Mouse (Mus musculus) liver (tissue): ENCODE measurements around the gene Hoxb5.

Experiments
- DNase-seq: peaks from one replicate; pipeline ENCODE4 v3.0.0-alpha.2; 2020; ENCODE audit warnings: mixed read lengths

Gene Hoxb5

GRCm38 (mm10) chr11:96288455-96289221, 14.5 kb upstream of the Hoxb5 start:
- DNase-seq, result no peak

- no peak for DNase-seq
Observed at GRCm38 (mm10) chr11:96289293-96289692, 13.8 kb upstream of the Hoxb5 start.

GRCm38 (mm10) chr11:96289837-96290236, 13.3 kb upstream of the Hoxb5 start:
- no peak for DNase-seq

GRCm38 (mm10) chr11:96290705-96291355, 12.3 kb upstream of the Hoxb5 start:
- no peak for DNase-seq

- no peak for DNase-seq
Observed at GRCm38 (mm10) chr11:96291681-96292564, 11.2 kb upstream of the Hoxb5 start, which contains the start of gene Hoxb6. Hoxb6 (plus strand) TSS chr11:96292476.

- DNase-seq, result no peak
Observed at GRCm38 (mm10) chr11:96292565-96293301, 10.4 kb upstream of the Hoxb5 start.

- no peak for DNase-seq
Observed at GRCm38 (mm10) chr11:96293302-96293921, 9.7 kb upstream of the Hoxb5 start.

GRCm38 (mm10) chr11:96294245-96295091, 8.7 kb upstream of the Hoxb5 start:
- peak; percentile 70 for DNase-seq

GRCm38 (mm10) chr11:96295092-96295835, 7.9 kb upstream of the Hoxb5 start:
- no peak for DNase-seq

GRCm38 (mm10) chr11:96296997-96297396, 6.1 kb upstream of the Hoxb5 start:
- no peak for DNase-seq

- no peak for DNase-seq
Observed at GRCm38 (mm10) chr11:96297428-96297827, 5.7 kb upstream of the Hoxb5 start.

GRCm38 (mm10) chr11:96297968-96298635, 5.0 kb upstream of the Hoxb5 start:
- DNase-seq, result no peak

- DNase-seq, result peak; percentile 8
Observed at GRCm38 (mm10) chr11:96298895-96299667, 4.1 kb upstream of the Hoxb5 start.

- DNase-seq, result no peak
Observed at GRCm38 (mm10) chr11:96299781-96300180, 3.4 kb upstream of the Hoxb5 start.

GRCm38 (mm10) chr11:96300354-96301063, 2.6 kb upstream of the Hoxb5 start:
- DNase-seq, result peak; percentile 4

- no peak for DNase-seq
Observed at GRCm38 (mm10) chr11:96301064-96301431, 2.1 kb upstream of the Hoxb5 start.

GRCm38 (mm10) chr11:96301837-96302236, 1.3 kb upstream of the Hoxb5 start:
- no peak for DNase-seq
